Mouse (Mus musculus): ENCODE data around the gene Gm17455.
A peak's percentile ranks its signal among the peaks of the same experiment; 100 is the strongest.

Gene Gm17455

DNA sequence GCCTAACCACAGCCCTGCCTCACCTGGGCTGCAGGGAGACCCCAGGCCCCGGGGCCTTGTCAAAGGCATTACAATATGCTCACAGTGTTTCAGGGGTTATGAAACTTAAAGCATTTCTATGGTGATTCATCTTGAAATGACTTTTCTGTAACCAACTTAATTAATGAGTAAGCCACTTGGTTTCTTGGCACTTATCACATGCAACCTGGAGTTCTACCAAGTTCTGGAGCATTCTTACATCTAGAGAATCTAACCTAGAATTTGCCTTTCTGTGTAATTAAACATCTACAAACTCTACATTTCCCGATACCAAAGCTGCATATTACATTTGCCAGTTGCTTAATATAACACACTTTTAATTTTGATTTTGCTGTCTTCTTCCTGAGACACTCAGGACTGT, 17.5 kb downstream of the Gm17455 start:
- DNase-seq (ENCODE audit: low read depth in 1 of 2, low spot score in 2 of 2), result no peak

DNA sequence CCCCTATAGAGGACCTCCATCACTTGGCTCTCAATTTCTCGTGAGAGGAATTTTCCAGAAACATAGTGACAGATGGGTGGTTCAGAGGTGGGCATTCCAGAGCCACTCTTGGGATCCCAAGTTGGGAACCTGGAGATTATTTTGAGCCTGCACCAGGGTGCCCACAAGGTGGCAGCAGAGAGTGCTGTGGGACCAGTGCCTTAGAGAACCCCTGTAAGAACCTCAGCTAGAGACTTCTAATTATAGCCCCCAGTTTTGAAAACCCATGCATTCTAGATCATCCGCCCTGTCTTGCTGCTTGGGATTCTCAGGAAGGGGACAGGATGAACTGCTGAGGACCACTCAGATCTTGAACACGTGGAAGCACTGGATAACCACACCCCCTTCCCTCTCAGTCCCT, 18.6 kb downstream of the Gm17455 start:
- DNase-seq (ENCODE audit: low read depth in 1 of 2, low spot score in 2 of 2), result peak in 1 of 2 experiments; percentile 9

DNA sequence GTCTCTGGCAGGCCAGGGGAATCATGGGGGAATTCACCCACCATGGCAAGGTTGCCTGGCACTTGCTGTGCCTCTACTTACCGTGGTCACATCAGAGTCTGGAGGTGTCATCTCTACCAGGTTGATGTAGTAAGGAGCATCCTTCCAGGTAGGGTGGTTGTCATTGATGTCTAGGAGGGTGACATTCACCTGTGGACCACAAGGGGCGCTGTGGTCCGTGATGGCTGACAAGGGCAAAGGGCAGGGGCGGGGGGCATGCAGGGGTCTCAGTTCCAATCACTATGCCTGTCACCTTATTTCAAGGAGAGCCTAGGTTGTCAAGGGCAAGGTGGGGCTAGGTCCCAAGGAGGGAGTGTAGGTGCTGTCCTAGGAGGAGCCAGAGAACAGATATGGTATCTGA, 20.1 kb downstream of the Gm17455 start:
- no peak for DNase-seq (ENCODE audit: low read depth in 1 of 2, low spot score in 2 of 2)

DNA sequence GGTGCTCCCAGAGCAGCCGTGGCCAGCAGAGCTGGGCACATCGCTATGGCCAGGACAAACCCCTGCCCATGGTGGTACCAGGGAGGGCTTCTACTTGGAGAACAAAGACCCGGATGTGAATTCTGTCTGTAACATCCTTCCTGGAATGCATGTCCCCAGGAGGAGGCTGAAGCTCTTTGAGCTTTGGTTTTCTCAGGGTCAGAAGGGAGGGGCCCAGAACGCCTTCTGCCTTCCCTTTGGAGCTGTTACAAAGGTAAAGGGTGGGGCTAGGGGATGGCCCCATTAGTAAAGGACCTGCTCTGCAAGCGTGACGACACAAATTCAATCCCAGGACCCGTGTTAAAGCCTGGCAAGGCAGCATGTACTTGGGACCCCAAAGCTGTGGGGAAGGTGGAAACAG, 23.2 kb downstream of the Gm17455 start:
- DNase-seq (ENCODE audit: low read depth in 1 of 2, low spot score in 2 of 2), result no peak

DNA sequence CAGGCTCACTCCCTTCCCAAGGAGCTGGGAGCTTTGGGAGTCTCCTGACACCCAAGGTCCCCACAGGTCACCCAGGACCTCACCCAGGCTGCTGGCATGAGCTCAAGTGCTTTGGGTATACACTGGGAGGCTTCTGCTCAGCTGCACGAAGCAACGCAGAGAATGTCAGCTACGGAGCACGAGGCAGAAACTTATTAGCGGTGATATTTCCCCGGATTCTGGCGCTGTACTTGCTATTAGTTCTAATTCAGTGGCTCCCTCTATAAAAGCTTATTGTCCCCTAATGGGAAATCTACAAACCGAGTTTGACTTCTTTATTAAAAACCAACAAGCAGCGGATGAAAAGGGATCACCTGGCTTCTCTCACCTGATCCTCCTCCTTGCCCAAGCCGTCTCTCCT, 30.5 kb downstream of the Gm17455 start:
- DNase-seq (ENCODE audit: low read depth in 1 of 2, low spot score in 2 of 2), result no peak

DNA sequence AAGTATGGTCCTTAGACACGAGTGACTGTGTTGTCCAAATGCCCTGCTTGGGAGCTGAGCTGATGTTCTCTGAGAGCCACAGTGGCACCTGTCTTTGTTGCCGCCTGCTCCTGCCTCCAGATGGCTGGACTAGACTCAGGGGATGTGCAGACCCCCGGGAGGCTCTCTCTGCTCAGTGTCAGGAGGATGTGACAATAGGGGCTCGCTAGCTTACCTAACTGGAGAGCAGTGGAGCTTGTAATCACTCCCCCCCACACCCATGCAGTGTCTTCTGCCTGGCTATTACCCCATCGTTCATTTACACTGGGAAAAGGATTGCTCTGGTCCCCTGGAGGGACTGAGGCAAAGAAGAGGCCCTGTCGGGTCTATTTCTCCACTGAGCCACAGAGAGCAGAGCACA, 31.1 kb downstream of the Gm17455 start:
- no peak for DNase-seq (ENCODE audit: low read depth in 1 of 2, low spot score in 2 of 2)

DNA sequence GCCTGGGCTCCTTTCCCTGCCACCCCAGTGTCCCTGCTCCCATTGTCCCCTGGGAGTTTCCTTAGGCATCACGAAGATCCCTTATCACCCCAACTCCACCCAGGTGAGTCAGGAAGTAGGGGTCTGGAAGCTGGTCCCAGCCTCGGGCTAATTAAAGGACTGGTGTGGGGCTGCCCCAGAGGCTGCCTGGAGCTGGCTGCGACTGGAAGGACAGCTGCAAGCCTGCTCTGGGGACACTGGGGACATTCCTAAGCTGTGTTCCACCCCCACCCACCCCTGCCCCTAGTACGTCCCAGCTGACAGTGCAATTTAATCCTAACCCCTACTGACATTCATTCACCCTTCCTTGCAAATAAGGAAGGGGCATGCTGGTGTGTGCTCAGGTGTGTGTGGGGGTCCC, 33.2 kb downstream of the Gm17455 start:
- no peak for DNase-seq (ENCODE audit: low read depth in 1 of 2, low spot score in 2 of 2)

DNA sequence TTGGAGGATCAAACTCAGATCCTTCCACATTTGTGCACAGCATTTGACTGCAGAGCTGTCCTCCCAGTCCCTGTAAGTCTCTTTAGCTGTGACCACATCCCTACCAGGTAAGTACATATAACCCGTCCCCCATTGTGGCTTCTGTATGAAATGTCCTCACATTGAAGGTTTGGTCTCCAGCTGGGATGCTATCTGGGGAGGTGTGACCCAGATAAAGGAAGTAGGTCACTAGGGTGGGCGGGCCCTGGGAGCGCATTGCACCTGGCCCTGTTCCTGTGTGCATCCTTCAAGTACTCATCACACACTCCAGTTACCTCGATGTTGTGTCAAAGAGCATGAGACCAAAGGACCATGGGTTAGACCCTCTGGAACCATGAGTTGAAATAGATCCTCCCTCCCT, 42.8 kb downstream of the Gm17455 start:
- no peak for DNase-seq (ENCODE audit: low read depth in 1 of 2, low spot score in 2 of 2)

DNA sequence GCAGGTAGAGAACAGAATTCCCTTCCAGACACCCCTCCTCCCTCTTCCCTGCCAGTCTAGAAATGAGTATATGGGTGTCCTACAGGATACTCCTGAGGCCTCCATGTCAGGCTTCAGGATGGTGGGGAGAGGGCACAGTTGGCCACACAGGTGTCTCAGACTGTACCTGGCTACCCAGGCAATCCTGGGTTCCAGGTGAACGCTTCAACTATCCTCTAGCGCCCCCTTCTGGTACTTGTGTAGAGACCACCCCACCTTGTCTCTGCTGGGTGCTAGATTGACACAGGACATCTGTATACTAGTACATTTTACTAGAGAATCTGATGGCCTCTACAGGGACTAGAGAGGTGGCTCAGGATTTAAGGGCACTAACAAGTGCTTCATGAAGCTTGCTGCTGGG, 43.6 kb downstream of the Gm17455 start:
- DNase-seq (ENCODE audit: low read depth in 1 of 2, low spot score in 2 of 2), result no peak

DNA sequence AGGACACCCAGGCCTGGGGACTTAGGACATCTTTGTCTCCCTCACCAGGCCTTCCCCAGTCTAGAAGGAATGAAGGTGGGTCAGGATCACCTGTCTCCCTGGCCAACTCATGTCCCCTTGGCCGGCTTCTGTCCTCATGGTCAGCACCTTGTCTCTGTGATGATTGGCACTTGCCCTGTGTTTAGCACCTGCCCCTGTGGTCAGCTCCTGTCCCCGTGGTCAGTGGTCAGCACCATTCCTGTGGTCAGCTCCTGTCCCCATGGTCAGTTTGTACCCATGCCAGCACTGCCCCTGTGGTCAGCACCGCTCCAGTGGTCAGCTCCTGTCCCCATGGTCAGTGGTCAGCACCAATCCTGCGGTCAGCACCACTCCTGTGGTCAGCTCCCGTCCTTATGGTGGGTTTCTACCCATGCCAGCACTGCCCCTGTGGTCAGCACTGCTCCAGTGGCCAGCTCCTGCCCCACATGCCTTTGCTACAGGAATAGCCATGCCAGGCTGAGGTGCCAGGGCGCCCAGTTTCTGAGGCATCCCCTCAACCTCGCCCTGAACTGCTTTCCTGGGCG, 45.6 kb downstream of the Gm17455 start:
- DNase-seq (ENCODE audit: low read depth in 1 of 2, low spot score in 2 of 2), result no peak

DNA sequence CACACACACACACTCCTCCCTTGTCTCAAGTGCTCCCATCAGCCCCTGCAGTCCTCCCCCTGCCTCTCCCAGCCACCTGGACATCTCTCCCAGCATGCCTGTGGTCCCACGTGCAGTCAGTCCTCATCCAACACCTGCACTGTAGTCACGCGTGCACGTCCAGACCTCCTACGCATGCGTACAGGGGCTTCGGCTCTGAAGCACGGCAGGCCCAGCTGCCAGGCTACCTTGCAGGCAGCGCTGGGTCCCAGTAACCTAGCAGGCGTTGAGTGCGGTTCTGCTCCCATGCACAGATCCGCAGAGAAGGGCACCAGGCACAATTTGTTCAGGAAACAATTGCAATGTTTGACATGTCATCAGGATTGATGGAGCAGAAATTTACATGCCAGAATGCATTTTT, 47.7 kb downstream of the Gm17455 start:
- no peak for DNase-seq (ENCODE audit: low read depth in 1 of 2, low spot score in 2 of 2)

All from monocyte, adult 2 months (primary cell).